Mouse (Mus musculus): ENCODE measurements around the gene Klrb1f. TPM values are rescaled to one million over a fixed set of nuclear protein-coding genes. Genes with fewer than 3 reads are reported as not detected.
"Not testable (repeated sequence)": the region's sequence is repeated elsewhere in the genome, so short reads cannot be mapped to it uniquely, and the experiment has no call there.

Klrb1f gene
- total RNA-seq, 2 experiments from 2014 or later: 2.5 to 5.2 TPM

DNA sequence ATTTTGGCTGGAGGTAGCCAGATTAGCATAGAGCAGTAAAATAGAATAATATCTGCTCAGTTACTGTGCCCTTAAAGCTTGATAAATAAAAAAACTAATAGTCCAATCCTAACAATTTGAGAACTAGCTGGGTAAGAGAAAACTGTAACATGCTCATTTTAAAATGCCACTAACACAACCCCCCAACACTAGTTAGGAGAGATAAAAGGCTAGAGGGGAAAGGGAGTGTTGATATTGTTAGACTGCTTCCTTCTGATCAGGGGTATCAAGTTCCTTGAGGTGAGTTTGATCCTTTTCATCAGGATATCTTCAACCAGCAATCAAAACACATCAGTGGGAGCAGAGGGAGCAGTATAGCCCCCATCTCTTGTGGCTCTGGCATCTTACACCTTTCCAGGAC, 3.2 kb upstream of the Klrb1f start:
- ATAC-seq (replicated peaks; ENCODE audit: low FRiP score, poor library complexity, severe bottlenecking): no peak

DNA sequence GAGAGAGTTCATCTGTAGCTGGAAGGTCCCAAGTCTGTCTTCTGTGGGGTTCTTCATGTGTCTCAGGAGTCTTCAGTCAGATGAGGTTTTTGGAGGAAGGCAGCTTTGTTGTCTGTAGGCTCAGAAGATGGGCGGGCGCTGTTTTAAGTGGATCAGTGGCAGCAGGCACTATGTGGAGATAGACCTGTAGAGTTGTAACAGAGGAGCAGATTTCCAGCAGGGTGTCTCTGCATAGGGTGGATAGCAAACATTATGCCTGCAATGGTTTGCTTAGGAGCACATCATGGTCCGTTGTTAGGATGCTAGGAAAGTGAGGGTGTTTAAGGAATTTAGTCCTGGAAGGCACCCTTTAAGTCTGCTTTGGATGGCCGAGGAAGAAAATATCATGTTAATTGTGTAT, 2.7 kb downstream of the Klrb1f start:
- ATAC-seq (replicated peaks; ENCODE audit: low FRiP score, poor library complexity, severe bottlenecking): no peak

DNA sequence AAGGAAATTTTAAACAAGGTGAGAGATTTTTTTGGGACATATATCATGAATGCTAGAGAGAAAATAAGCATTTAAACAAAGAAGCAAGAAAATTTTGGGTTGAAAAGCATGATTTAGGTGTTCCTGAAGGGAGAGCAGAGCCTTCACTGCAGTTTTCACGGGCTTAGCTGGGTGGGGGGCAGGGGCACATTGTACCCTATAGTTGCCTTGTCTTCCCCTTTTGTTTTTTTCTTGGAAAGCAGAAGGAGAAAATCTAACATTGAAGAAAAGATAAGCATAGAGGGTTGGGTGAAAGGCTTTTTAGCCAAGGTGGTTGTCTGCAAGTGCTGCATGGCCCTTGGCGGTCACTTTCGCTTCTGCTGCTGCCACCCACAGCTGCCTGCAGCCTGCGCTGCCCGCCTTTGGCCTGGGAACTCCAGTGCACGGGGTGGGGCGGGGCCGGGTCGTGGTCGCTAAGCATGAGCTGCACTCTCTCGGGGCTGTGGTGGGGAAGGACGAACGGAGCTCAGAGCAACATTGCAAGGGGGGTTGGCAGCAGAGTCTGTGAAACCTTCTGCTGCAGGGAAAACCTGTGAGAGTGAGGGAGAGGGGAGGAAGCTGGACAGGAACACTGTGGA, 3.3 kb downstream of the Klrb1f start:
- ATAC-seq (replicated peaks; ENCODE audit: low FRiP score, poor library complexity, severe bottlenecking): 0 out of 2 replicates have a peak, but pooled peaks have one; percentile 72

DNA sequence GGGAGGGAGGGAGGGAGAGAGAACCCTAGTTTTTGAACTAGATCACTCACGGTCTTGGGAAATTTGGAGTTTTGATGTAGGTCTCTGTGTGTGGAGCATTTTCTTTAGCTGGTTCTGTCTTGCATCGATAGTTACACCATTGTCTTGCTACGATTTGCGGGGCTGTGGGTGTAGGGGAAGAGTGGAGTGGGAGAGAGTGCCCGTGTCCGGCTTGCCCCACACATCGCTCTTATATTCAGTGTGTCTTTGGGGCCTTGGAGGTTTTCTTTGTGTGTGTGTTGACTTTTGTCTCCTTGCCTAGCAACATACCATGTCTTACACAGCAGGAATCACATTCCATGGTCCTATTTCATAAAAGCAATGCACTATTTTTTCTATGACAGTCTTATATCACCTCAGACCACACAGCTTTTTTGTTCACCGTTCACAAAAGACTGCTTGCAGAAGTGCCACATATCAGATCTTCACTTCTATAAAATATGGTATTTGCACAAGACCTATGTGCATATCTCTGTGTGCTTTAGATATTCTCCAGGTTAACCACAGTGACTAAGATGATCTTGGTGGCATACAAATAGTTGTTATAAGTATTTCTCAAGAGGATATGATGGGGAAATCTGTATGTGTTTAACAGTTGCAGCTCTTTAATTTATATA, 4.0 kb downstream of the Klrb1f start:
- no peak for ATAC-seq (replicated peaks; ENCODE audit: low FRiP score, poor library complexity, severe bottlenecking)

DNA sequence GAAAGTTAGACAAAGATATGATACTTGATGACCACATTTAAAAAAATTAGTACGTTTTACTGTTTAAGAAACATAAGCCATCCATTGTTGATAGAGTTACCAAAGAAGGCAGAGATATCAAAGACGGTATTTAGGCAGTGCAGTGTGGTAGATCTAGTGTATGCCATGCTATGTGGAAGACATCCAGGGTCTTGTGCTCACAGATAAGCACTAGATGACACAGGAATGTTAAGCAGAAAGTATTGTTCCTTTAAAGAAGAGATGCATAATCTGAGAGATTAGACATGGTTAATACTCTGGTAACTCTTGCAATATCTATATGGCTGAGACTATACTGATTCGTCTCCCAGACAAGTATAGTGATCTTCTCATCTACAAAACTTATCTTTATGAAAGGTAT, 5.4 kb downstream of the Klrb1f start:
- ATAC-seq (replicated peaks; ENCODE audit: low FRiP score, poor library complexity, severe bottlenecking): no peak

DNA sequence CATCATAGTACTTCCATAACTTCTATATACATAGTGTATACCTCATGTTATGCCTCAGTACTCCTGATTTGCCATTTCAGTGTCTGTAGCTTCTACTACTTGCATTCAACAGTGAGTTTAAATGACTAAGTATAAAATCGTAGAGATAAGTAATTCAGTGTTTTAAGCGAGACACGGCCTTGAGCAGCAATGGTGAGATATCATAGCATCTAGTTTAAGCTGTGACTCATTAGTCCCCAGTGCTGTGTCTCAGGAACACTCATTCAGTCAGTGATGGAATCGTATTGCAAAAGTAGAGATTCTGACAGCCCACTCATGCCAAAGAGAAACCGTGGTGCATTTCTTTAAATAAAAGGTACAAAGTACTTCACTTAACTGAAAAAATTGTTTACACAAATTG, 6.0 kb downstream of the Klrb1f start:
- ATAC-seq (replicated peaks; ENCODE audit: low FRiP score, poor library complexity, severe bottlenecking): no peak

DNA sequence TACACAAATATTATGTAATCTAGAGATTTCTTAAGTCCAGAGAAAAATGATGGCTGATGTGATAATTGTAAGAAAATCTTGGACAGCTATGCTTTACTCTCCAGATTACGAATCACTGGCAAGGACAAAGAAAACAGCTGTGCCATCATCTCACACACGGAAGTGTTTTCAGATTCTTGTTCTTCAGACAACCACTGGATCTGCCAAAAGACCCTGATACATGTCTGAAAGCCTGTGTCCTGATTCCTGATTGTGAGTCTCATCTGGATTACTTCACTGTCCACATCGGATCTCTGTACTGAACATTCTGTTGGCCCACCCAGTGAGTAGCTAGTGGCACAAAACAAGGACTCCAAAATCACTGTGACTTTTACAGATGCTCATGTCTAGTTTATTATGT, 10.5 kb downstream of the Klrb1f start:
- ATAC-seq (replicated peaks; ENCODE audit: low FRiP score, poor library complexity, severe bottlenecking): no peak

DNA sequence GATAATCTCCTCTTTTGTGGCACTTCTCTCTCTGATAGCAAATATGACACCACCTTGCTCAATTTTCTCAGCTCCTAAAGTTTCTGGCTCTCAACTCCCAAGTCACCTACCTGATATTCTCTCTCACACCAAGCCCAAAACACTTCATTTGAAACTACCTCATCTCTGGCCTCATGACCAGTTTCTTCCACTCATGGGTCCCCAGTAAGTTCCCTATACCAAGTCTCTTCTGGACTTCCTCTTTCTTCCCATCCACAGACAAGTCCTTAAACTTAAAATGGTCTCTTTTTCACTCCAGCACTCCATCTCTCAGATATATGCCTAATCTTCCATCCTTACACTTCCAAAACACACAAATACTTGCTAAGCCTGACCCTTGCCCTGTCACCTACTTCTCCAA, 12.3 kb downstream of the Klrb1f start:
- ATAC-seq (replicated peaks; ENCODE audit: low FRiP score, poor library complexity, severe bottlenecking): no peak

DNA sequence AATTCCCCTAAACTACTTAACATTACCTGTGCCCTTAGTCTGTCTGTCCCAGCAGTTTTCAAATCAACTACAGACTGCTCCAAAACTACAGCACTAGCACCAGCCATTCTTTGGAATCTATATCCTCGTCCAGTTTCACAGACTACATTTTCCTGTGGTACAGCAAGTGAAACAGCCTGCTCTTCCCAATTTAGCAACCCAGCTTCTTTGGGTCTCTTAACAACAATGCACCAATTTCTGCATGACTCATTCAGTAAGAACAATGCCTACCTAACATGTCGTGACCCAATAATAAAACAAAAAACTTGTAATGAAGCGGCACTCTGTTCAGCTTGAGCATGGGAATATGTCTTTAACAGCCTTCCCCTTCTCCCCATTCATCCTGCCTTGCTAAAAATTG, 19.7 kb downstream of the Klrb1f start:
- no peak for ATAC-seq (replicated peaks; ENCODE audit: low FRiP score, poor library complexity, severe bottlenecking)

DNA sequence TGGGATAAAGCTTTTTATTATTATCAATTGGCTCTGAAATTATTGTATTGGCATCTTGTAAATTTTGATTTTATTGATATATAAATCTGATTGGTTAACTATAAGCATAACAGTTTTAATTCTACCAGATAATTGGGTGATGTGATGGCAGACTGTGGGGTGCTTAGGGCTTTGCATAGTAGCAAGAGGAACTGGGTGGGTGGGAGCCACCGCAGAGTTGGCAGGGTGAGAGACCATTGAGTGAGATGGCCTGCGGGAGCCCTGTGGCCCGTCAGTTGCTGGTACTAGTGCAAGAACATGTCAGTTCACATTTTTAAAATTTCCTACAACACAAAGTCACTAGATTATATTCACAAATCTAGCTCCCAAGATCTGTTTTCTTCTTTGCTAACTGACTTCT, 20.2 kb downstream of the Klrb1f start:
- ATAC-seq (replicated peaks; ENCODE audit: low FRiP score, poor library complexity, severe bottlenecking): no peak

DNA sequence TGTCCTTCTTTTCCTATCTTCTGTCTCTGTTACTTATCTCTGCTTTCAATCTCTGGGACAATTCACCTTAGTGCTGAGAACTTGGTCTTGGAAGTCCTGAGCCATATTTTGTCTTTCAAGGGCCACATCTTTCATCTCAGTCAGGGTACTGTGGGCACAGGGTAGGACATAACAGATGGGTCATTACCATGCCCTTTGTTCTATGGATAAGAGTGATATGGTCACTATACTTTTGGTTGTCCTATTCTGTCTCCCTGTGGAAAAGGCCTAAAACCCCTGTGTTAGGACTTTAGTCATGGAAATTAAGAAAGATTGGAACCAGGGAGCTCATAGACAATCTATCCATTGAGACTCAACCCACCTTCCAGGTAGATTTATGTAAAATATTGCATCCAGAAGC, 20.8 kb downstream of the Klrb1f start:
- no peak for ATAC-seq (replicated peaks; ENCODE audit: low FRiP score, poor library complexity, severe bottlenecking)

DNA sequence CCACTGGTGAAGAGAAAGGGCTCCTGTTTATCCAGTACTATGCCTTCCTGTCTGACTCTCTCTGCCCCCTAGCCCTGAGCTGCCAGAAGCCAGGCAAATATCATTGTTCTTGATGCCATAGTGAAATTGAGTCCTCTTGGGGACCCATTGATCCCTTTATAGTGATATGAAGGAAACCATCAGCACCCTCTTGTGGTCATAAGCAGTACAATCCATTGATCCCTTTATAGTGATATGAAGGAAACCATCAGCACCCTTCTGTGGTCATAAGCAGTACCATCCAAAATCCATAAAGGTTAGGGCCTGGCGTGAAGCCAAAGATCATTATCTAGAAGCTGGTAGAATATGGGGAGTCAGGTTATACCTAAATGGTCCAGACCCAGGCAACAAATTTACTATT, 21.3 kb downstream of the Klrb1f start:
- no peak; the same call in 1 of the 2 replicates for ATAC-seq (replicated peaks; ENCODE audit: low FRiP score, poor library complexity, severe bottlenecking)

DNA sequence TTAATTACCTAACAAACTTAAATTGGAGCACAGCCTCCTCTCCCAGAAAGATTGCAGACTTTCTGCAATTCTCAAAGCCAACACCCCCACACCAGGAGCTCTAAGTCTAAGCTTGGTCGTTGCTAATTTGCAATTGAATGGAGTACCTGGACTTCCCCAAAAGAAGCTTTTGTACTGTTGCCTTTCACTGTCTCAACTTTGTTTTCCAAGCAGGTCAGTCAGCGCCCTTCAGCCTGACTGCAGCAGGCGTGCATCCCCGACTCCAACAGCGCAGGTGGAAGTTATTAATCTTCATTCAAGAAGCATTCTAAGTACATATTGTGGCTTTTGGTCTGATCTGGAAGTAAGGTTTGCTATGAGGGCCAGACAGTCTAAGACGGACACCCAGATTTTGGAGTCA, 39.4 kb downstream of the Klrb1f start:
- no peak for ATAC-seq (replicated peaks; ENCODE audit: low FRiP score, poor library complexity, severe bottlenecking)

DNA sequence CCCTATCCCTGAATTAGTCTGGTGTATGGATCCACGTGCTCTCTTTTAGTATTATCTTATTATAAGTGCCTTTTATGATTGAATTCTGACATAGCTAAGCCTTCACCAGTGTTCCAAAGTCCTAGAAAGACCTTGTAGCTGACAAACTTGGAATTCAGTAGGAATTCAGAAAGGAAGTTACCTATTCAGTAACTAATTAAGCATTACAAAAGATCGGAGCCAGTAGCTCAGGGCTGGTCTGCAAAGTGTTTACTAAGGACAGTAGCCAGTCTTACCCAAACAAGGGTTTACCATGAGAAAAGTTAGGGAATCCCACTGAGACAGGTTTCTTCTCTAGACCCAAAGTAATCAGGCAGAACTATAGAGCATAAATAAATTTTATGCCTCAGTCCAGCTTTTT, 40.3 kb downstream of the Klrb1f start:
- ATAC-seq (replicated peaks; ENCODE audit: low FRiP score, poor library complexity, severe bottlenecking): not testable (repeated sequence)

DNA sequence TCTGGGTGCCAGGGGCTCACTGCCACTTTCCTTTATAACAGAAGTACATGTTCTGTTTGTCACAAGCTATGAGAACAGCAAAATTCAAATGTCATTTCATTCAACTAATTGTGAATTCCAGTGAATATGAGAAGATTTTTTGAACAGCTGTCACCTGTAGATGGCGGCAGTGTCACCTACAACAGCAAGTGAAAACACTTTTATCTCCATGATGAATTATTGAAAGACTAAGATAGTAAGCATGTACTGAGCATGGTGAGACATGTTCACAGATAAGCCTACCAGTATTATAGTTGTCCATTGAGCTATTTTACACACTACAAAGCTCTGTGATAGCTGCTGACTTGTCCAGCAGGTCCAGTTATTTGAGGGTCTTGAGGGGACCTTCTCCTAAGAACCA, 42.5 kb downstream of the Klrb1f start:
- ATAC-seq (replicated peaks; ENCODE audit: low FRiP score, poor library complexity, severe bottlenecking): no peak

DNA sequence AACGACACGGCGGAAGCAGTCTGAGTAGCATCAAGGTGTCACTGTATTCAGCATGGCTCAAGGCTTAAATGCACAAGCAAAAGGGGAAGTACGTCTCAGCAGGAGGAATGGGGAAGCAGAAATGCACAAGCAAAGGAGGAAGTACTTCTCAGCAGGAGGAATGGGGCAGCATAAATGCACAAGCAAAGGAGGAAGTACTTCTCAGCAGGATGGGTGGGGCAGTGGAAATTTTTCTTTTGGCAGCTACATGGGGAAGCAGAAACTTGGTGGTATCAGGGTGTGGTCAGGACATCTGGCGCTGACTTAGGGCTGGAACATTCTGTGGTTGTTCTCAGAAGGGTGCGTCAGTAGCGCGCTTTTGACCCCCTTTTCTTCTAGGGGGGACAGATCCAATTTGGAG, 42.9 kb downstream of the Klrb1f start:
- not testable (repeated sequence) for ATAC-seq (replicated peaks; ENCODE audit: low FRiP score, poor library complexity, severe bottlenecking)

DNA sequence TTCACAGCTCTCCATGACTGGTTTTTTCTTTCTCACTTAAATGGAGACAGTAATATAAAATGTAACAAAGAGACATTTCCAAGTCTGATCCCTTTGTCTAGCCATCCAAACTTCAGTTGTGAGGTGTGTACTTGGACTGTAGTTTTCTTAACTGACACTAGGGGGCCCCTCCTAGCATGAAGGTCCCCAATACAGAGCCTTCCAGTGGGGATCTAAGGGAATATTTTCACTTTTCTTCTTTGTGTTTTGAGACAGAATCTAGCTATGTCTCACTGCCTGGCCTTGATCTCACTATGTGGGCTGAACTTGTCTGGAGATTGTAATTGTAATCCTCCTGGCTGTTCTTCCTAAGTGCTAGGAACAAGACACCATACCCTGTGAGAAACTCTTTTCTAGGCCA, 49.5 kb downstream of the Klrb1f start:
- ATAC-seq (replicated peaks; ENCODE audit: low FRiP score, poor library complexity, severe bottlenecking): peak; percentile 70; the same call in 1 of the 2 replicates

DNA sequence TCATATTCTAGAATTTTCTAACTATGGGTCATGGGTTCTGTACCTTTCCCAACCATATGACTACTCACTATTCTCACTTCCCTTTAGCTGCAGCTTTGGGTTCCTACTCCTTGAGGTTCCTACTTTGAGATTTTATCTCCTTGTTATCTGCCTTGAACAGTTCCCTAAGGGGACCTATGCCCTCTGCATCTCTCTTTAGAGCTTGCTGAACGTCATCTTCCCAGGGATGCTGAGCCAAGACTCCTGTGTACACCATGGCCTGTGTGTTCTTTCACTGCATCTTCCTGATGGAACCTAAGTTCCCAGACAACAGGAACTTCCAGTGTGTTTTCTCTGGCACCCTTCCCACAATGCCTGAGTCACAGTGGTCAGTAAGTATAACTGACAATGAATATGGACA, 52.2 kb downstream of the Klrb1f start:
- ATAC-seq (replicated peaks; ENCODE audit: low FRiP score, poor library complexity, severe bottlenecking): no peak

DNA sequence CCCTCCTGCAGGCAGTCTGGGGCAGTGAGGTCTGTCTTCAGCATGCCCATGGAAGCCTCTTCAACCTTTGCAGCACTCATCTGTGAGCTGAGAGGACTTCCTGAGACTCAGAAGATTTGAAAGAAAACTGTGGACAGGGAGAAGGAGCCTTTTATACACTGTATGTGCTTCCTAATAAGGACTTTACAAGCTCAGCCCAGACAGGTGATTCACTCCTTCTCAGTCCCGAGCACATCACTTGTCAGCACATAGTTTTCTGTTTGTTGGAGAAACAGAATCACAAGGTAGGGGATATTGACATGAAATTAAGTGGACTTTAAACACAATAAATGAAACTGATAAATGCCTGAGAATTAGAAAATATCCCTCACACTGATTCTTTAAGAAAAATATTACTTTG, 55.1 kb downstream of the Klrb1f start, which contains the start of gene Clec2e:
Gene Clec2e, minus strand, starts transcription at position 120 of the 400 bp plus-strand sequence.
- not testable (repeated sequence) for ATAC-seq (replicated peaks; ENCODE audit: low FRiP score, poor library complexity, severe bottlenecking)

DNA sequence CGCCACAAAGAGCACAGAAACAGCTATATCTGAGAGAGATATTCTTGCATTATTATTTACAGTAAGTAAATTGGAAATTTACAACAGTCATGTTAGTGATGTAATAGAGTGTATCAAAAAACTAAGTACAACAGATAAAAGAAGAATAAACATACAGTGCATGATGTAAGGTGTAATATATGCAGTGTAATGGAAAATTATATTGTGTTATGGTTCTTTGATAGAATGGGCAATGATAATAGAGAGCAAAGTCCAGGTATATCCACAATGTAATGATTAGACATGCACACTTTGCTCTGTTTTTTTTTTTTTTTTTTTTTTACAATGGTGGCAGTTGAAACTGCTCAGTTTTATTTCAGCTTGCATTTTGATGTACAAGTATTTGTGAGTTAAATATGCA, 55.9 kb downstream of the Klrb1f start:
- no peak for ATAC-seq (replicated peaks; ENCODE audit: low FRiP score, poor library complexity, severe bottlenecking)

DNA sequence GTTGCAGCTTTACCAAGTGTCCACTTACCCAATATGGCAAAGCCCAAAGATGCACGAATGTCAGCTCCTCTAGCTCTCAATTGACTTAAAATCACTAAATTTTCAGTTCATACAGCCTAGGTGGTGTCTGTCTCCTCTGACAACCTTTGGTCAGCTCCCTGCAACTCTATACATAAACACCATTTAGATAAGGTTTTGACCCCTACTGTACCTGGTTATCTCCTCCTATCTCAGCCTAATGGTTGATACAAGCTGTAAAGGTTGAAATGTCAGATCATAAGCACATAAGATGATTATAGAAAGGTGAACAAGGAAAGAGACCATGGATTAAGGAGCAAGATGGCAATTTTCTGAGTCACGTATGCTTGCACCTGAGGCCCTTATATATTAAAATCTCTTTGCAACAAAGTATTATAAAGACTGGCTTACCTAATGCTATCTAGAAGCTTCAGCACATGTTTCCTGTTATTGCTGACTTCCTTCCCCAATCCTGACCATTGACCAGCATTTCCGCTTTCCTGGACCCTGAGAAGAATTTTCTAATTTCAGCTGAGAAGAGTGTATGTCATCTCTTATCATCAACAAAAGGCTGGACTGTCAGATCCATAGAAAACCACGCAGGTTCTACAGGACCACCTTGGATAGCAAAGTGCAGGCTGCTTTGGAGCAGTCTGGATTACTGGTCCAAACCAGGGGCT, 57.3 kb downstream of the Klrb1f start:
- ATAC-seq (replicated peaks; ENCODE audit: low FRiP score, poor library complexity, severe bottlenecking): no peak

Measured in erythroblast, adult 5-6 weeks (primary cell).